Mouse (Mus musculus) liver, adult 2 months (tissue): ENCODE measurements at regions not wholly inside any gene's neighbourhood (a gene's known extent, or its start where the extent isn't known, plus 50 kb on each side); places are given as distances from the start of the nearest gene placed in this dataset.

ENCODE experiments used
- CTCF ChIP-seq: fragments of 200-500 bp; IDR thresholded peaks from 2 replicates; pipeline ENCODE4 v1.5.1; 2011; ENCODE audit warnings: low read depth, low read length, control low read depth
- POLR2A ChIP-seq: fragments of 200-500 bp; IDR thresholded peaks from 2 replicates; pipeline ENCODE4 v1.6.1; 2011; ENCODE audit warnings: low read length, control low read depth; ENCODE audit not compliant: insufficient read depth; ENCODE audit errors: extremely low read depth

- TF ChIP-seq CTCF (no peak), POLR2A (no peak)
These were observed 262.9 kb downstream of the Zfp704 start for GRCm38 (mm10) chr3:9346857-9347445.
